Mouse (Mus musculus): ENCODE results near the gene Asic1. TPM values are rescaled to one million over a fixed set of nuclear protein-coding genes. Genes with fewer than 3 reads are reported as not detected.

Asic1 gene
- polyA plus RNA-seq, 1 experiment = not detected

DNA sequence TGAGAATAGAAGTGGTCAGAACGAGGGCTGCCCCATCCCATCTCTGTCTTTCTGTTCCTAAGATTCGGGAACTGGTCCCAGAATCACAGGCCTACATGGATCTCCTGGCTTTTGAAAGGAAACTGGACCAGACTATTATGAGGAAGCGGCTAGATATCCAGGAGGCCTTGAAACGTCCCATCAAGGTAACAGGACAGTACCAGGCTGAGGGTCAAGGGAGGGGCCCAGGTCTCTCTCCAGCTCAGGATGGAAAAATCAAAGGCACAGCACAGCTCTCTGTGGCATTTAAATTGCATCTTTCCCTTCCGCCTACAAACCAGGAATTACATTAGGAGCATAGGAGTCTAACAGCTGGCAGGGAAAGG lies 33.5 kb downstream of the Asic1 start:
- peak overlapping the region; percentile 83 for H3K4me3 ChIP-seq (ENCODE audit: insufficient read depth, low read depth, low read length)
- 19% methylated on average over 5 of the region's 5 CpGs for WGBS
- TF ChIP-seq POLR2A (IDR thresholded peaks at IDR 0.05; ENCODE audit: insufficient read depth, low read depth, low read length) (no peak), CTCF (IDR thresholded peaks at IDR 0.05; ENCODE audit: insufficient read depth, low read depth, low read length) (no peak)
- peak overlapping the region; percentile 97 for H3K27ac ChIP-seq (ENCODE audit: insufficient read depth, low read depth, low read length)
- H3K4me1 ChIP-seq (ENCODE audit: control insufficient read depth, insufficient read depth, low read length) = peaks cover 41% of the 10 kb centered on the region

DNA sequence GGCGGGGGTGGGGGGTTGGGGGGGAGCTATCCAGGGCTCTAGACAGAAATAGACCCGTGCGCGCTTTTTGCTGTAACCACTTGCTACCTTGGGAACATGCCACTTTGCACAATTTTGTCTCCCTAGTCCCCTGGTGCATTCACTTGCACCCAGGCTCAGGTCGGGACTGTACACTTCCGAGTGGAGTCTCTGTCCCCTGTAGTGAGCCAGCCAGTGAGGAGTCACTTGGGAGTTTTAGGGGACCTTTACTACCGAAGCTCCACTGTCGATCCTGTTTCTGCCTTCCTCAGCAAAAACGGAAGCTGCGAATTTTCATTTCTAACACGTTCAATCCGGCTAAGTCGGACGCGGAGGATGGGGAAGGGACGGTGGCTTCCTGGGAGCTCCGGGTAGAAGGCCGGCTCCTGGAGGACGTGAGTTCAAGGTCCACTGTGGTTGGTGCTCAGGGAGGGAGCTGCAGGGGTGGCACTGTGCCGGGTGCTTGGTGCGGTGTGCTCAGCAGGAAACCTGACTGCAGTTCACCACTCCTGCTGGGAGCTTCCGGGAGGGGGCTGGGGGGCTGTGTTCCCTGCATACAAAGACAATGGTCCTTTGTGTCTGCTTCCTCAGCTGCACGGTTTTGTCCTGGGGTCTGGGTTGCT lies 34.0 kb downstream of the Asic1 start:
- 6% methylated on average over 23 of the region's 23 CpGs for WGBS
- H3K4me1 ChIP-seq (ENCODE audit: control insufficient read depth, insufficient read depth, low read length) = peaks cover 39% of the 10 kb centered on the region
- H3K27ac ChIP-seq (ENCODE audit: insufficient read depth, low read depth, low read length) = peak overlapping the region; percentile 100
- TF ChIP-seq CTCF (IDR thresholded peaks at IDR 0.05; ENCODE audit: insufficient read depth, low read depth, low read length) (no peak), POLR2A (IDR thresholded peaks at IDR 0.05; ENCODE audit: insufficient read depth, low read depth, low read length) (peak; percentile 16; the same call in 1 of the 2 replicates)
- H3K4me3 ChIP-seq (ENCODE audit: insufficient read depth, low read depth, low read length) = peak overlapping the region; percentile 50

DNA sequence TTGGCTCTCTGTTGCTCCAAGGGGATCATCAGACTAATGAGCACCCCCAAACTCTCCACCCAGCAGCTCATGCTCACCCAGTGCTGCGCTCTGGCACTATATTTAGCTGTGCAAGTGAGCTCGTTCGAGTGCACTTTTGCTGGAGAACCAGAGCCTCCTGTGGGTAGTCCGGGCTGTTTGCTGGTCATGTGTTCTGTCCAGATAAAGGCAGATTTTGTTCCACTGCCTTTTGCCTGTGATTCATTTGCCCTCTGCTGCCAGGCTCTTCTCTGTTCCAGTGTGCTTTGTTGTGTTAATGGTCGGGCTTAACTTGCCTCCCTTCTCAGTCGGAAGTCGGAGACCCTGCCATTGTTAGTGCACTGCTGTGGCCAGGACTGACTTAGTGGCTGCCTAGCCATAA lies 34.7 kb downstream of the Asic1 start:
- WGBS = 6% methylated on average over 7 of the region's 7 CpGs
- peak overlapping the region; percentile 50 for H3K4me3 ChIP-seq (ENCODE audit: insufficient read depth, low read depth, low read length)

DNA sequence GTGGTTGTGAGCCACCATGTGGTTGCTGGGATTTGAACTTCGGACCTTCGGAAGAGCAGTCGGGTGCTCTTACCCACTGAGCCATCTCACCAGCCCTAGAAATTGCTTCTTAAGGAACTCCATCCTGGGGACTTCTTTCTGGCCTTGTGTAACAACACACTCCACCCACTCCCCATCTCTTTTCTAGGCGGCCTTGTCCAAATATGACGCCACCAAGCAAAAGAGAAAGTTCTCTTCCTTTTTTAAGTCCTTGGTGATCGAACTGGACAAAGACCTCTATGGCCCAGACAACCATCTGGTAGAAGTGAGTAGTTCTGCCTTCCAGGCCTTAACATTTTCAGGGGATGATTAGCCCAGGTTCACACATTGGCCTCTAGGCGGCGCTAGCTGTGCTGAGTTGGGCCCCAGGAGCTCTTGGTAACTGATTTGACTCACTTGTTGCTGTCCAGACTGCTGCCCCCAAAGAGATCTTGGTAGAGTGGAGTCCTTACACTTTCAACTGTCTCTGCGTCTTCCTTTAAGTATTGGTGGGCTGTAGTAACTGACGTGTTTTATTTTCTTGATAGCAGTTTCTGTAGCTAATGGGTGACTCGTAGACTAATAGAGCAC lies 35.4 kb downstream of the Asic1 start, which contains the start of gene Gm17349:
TSS of gene Gm17349 (minus strand) at position 51 of the 609 bp plus-strand sequence.
- peak within 1 kb of the TSS; percentile 100 for H3K27ac ChIP-seq (ENCODE audit: insufficient read depth, low read depth, low read length)
- peak within 1 kb of the TSS; percentile 50 for H3K4me3 ChIP-seq (ENCODE audit: insufficient read depth, low read depth, low read length)
- TF ChIP-seq POLR2A (IDR thresholded peaks at IDR 0.05; ENCODE audit: insufficient read depth, low read depth, low read length) = no peak
- TF ChIP-seq CTCF (IDR thresholded peaks at IDR 0.05; ENCODE audit: insufficient read depth, low read depth, low read length) = peak; percentile 55; the same call in 1 of the 2 replicates
- WGBS = 39% methylated on average over 11 of the region's 11 CpGs
- peaks cover 39% of the 10 kb centered on the region for H3K4me1 ChIP-seq (ENCODE audit: control insufficient read depth, insufficient read depth, low read length)

More for the DNA sequence above, 34.7 kb downstream of the Asic1 start:
- TF ChIP-seq CTCF (IDR thresholded peaks at IDR 0.05; ENCODE audit: insufficient read depth, low read depth, low read length) (no peak), POLR2A (IDR thresholded peaks at IDR 0.05; ENCODE audit: insufficient read depth, low read depth, low read length) (no peak)
- H3K27ac ChIP-seq (ENCODE audit: insufficient read depth, low read depth, low read length) = peak overlapping the region; percentile 100
- peaks cover 40% of the 10 kb centered on the region for H3K4me1 ChIP-seq (ENCODE audit: control insufficient read depth, insufficient read depth, low read length)

DNA sequence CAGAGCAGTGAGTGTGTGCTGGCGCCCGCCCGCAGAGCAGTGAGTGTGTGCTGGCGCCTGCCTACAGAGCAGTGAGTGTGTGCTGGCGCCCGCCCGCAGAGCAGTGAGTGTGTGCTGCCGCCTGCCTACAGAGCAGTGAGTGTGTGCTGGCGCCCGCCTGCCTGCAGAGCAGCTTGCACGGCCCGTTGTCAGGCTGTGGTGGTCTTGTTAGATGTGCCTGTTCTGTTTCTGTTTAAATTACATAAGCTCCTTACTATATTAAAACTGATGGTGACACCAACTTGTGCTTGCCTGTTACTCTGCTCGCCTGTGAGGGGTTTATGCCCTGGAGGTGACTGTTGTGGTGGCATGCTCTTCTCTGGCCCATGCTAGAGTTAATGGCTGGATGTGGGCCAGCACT lies 38.0 kb downstream of the Asic1 start:
- TF ChIP-seq CTCF (IDR thresholded peaks at IDR 0.05; ENCODE audit: insufficient read depth, low read depth, low read length) = no peak
- TF ChIP-seq POLR2A (IDR thresholded peaks at IDR 0.05; ENCODE audit: insufficient read depth, low read depth, low read length) = no peak
- H3K4me3 ChIP-seq (ENCODE audit: insufficient read depth, low read depth, low read length) = no peak overlapping the region
- H3K27ac ChIP-seq (ENCODE audit: insufficient read depth, low read depth, low read length) = no peak overlapping the region
- peaks cover 58% of the 10 kb centered on the region for H3K4me1 ChIP-seq (ENCODE audit: control insufficient read depth, insufficient read depth, low read length)
- 83% methylated on average over 13 of the region's 13 CpGs for WGBS

DNA sequence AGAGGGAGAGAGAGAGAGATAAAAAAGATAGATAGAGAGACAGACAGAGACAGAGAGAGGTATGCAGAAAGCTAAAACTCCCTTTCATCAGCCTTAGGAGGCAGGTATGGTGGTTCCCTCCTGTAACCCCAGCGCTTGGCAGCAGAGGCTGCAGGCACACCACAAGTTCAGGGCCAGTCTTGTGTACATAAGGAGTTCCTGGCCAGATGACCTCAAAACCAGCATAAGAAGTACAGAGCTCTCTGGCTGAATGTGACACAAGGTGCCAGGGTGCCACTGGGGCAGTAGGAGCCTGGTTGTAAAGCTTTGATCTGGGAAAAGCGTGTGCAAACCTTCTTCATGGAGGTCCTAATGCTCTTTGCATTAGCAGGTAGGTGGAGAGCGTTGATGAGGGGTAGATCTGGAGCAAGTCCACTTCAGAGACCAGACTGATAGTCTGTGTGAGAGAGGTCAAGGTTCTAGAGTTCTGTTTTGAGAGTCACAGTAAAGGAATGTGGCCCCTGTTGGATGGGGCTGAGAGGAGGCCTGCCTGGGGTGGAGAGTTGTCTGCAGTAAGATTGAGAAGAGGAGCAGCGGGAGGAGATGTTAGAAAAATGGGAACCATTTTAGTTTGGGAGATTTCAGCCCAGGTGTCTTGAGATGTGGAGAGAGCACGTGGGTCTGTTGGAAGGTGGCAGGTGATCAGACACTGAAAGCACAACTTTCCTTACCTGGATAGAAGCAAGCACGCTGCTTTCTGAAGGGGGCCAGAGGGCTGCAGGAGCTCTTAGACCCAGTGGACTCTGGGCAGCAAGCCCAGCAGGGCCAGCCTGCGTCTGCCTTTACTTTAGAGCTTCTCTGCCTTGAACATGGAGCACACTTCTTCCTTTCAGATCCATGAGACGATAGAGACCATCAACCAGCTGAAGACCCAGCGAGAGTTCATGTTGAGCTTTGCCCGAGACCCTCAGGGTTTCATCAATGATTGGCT lies 40.3 kb downstream of the Asic1 start:
- Histone ChIP-seq H3K4me3 (ENCODE audit: insufficient read depth, low read depth, low read length) (no peak overlapping the region), H3K27ac (ENCODE audit: insufficient read depth, low read depth, low read length) (no peak overlapping the region), H3K4me1 (ENCODE audit: control insufficient read depth, insufficient read depth, low read length) (peaks cover 58% of the 10 kb centered on the region)
- no peak for TF ChIP-seq POLR2A (IDR thresholded peaks at IDR 0.05; ENCODE audit: insufficient read depth, low read depth, low read length)
- TF ChIP-seq CTCF (IDR thresholded peaks at IDR 0.05; ENCODE audit: insufficient read depth, low read depth, low read length) = no peak
- 80% methylated on average over 10 of the region's 10 CpGs for WGBS

DNA sequence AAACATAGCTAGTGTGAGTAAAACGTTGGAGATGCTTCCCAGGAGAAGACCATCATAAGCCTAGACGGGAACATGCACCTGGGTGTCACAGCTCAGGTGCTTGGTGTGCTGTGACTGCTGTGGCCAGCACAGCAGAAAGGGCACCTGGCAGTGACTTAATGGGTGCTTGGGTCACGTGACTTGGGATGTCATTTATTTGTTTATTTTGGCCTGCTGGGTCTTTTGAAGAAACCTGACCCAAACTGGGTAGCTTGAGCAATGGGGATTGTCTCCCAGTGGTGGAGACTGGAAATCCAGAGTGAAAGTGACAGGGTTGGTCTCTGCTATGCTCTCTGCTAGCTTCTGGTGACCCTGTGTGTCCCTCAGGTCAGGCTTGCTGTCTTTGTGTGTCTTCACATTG lies 41.3 kb downstream of the Asic1 start:
- Histone ChIP-seq H3K4me1 (ENCODE audit: control insufficient read depth, insufficient read depth, low read length) (peaks cover 67% of the 10 kb centered on the region), H3K27ac (ENCODE audit: insufficient read depth, low read depth, low read length) (no peak overlapping the region), H3K4me3 (ENCODE audit: insufficient read depth, low read depth, low read length) (no peak overlapping the region)
- 56% methylated on average over 3 of the region's 3 CpGs for WGBS
- no peak for TF ChIP-seq CTCF (IDR thresholded peaks at IDR 0.05; ENCODE audit: insufficient read depth, low read depth, low read length)
- no peak for TF ChIP-seq POLR2A (IDR thresholded peaks at IDR 0.05; ENCODE audit: insufficient read depth, low read depth, low read length)

DNA sequence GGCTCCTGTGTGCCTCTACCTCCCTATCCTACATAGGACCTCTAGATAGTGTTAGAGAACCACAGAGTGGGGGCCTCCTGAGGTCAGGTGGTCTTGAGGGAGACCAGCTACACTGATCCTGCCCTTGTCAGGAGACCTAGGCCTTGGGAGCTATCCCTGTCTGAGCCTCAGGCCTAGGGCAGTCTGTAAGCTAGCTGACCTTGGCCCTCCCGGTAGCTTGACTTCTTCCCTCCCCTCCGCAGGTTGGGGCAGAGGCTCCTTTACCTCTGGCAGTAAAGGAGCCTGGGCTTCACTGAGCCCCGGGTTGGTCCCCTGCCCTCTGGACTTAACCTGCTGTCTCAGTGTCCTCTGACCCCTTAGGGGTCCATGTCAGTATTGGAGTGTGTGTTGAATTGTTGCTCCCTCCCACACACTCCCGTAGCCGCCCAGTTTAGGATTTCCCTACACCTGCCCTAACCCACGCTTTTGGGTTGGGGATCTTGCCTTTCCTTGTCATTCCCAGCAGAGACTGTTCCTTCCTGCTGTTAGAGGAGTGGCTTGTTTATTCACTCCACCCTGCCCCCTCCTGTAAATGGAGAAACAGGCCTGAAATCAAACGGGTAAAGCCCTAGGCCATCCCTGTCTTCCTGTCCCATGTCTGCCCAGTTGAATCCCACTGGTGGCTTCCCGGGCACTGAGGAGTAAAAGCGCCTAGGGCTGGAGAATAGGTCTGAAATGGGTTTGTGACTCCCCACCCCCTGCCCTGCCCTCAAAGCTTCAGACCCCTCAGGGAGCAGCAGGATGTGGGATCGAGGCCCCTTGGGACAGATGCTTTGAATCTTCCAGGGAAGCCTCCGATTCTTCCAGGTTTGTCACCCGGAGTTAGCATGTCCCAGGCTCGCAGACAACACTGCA lies 42.7 kb downstream of the Asic1 start:
- Histone ChIP-seq H3K4me3 (ENCODE audit: insufficient read depth, low read depth, low read length) (no peak overlapping the region), H3K4me1 (ENCODE audit: control insufficient read depth, insufficient read depth, low read length) (peaks cover 73% of the 10 kb centered on the region), H3K27ac (ENCODE audit: insufficient read depth, low read depth, low read length) (peak overlapping the region; percentile 95; the same call in 1 of the 2 replicates)
- TF ChIP-seq POLR2A (IDR thresholded peaks at IDR 0.05; ENCODE audit: insufficient read depth, low read depth, low read length) (no peak), CTCF (IDR thresholded peaks at IDR 0.05; ENCODE audit: insufficient read depth, low read depth, low read length) (no peak)
- WGBS = 59% methylated on average over 13 of the region's 13 CpGs
